Mouse (Mus musculus) G1E (cell line): ENCODE measurements around the gene Shank3.
A peak's percentile ranks its signal among the peaks of the same experiment; 100 is the strongest.

ENCODE experiments used
- CTCF ChIP-seq: IDR thresholded peaks from 2 replicates; pipeline ENCODE4 v1.5.1; 2012; ENCODE audit warnings: low read depth, low read length, inconsistent platforms, mixed read lengths
- GATA1 ChIP-seq: IDR thresholded peaks from 2 replicates; pipeline ENCODE4 v1.6.1; 2012; ENCODE audit warnings: borderline replicate concordance, low read length, inconsistent platforms, mixed read lengths
- GATA2 ChIP-seq: IDR thresholded peaks from 2 replicates; pipeline ENCODE4 v1.6.1; 2012; ENCODE audit warnings: low read depth, low read length, inconsistent platforms, borderline replicate concordance
- POLR2AphosphoS5 ChIP-seq: IDR thresholded peaks from 2 replicates; pipeline ENCODE4 v1.6.1; 2012; ENCODE audit warnings: low read depth, low read length, inconsistent platforms; ENCODE audit not compliant: insufficient replicate concordance
- TAL1 ChIP-seq: conservative IDR thresholded peaks from 2 replicates; pipeline ENCODE4 v1.6.1; 2012; ENCODE audit warnings: low read depth, low read length, inconsistent platforms, mixed read lengths

DNA sequence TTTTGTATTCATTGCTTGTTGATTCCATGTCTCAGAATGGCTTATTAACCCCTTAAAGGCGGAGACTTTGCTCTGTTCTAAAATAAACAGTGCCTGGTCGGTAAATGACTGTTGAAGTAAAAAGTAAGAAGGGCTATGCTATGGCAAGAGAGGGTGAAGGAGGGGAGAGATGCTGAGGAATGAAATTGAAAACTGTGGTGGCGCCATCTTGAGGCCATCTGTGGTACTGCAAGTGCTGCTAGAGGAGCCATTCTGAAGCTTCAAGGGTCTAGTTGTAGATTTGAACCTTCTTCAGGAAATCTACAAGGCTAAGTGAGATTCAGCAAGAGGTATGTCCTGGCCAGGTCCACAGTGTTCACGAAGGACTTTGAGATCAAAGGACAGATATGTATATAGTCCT lies 30.9 kb downstream of the Shank3 start:
- peak; percentile 97 for TF ChIP-seq CTCF
- no peak for TF ChIP-seq GATA2
- TF ChIP-seq GATA1, result no peak
- TF ChIP-seq POLR2AphosphoS5, result no peak
- no peak for TF ChIP-seq TAL1
